Mouse (Mus musculus): ENCODE data around the gene Rec114.

Gene Rec114

DNA sequence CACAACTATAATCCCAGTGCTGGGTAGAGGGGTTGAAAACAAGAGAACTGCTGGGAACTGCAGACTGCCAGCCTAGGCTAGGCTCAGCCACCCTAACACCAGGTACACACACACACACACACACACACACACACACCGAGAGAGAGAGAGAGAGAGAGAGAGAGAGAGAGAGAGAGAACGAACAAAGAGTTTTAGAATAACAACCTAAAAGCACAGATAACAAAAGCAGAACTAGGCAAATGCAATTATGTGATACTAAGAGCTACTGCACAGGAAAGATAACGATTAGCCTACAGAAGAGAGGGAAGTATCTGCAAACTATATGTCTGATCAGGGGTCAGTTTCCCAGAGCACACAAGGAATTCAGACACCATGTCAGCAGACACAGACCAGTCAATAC lies 24.8 kb downstream of the Rec114 start:
- DNase-seq (ENCODE audit: low spot score in 2 of 2), result no peak

DNA sequence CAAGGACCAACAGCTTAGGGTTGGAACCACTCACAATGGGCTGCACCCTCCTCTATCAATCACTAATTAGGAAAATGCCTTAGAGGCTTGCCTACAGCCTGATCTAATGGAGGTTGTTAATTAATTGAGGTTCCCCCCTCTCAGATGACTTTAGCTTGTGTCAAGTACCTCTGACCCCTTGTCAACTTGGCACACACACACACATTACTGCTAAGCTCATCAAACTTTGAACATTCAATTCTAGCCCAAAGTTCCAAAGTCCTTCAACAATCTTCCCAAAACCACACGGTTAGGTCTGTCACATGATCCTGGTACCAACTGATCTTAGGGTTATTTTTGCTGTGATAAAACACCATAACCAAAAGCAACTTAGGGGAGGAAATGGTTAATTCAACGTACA lies 26.9 kb downstream of the Rec114 start:
- DNase-seq (ENCODE audit: low spot score in 2 of 2), result no peak

DNA sequence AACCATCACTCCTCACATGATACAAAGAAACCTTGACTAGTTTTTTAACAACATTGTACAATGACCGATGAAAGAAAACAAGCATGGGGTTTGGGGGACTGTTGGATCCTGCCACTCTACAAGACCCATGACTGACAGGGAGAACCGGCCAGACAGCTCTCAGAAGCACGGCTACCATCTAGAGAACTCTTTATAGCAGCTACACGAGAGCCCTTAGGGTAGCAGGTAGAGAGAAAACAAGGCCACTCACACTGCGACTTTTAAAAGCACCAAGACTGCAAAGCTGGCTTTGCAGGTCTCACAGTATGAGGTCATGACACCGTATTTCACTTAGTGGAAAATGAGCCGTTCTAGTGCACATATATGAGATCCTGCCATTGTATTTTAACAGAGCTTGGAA lies 33.1 kb downstream of the Rec114 start:
- DNase-seq (ENCODE audit: low spot score in 2 of 2), result no peak

DNA sequence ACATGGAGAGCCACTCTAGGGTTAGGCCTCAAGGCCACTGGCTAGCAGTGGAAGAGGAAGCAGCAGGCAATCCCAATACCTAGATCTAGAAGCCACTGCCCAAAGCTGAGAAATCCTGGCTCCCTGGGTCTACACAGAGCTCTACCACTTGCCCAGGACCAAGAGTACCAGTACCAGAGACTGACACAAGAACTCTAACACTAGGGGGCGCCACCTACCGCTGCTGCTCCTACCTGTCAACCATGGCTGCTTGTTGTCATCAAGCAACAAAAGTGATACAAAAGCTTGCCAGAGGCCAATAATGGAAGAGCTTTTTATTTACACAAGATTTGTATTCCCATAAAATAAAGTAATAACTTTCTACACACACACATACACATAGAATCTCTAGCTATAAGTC lies 33.8 kb downstream of the Rec114 start:
- peak in 1 of 2 experiments; percentile 19 for DNase-seq (ENCODE audit: low spot score in 2 of 2)

DNA sequence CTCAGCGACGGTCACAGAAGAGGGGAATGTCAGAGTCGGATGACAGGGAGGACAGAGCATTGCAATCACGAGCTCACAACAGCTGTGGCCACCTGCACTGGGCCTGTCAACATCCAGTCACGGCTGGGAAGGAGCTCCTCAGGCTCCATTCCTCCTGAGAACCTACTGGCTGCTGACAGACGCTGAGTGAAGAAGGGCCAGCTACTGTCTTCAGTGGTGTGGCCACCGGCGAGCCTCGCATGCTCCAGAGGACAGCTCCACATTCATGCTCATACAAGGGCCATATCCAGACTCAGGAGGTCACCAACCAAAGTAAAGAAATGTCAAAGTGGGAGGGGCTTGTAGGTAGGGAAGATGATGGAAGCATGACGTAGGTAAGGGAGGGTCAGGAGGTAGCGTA lies 36.0 kb downstream of the Rec114 start:
- no peak for DNase-seq (ENCODE audit: low spot score in 2 of 2)

DNA sequence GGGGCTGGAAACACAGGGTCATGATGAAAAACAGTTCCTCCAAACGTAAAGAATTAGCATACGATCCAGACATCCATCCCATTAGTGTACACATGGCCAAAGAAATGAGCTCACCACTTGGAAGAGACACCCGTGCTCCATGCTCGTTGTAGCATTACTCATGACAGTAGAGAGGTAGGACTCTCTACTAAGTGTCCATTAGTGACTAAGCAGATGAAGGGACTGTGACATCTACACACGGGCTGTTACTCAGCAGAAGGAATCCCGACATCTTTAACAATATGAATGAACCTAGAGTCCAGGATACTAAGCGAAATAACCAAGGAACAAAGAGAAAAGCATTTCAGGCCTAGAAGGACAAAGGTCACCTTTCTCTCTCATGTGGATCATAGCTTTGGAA lies 37.7 kb downstream of the Rec114 start:
- no peak for DNase-seq (ENCODE audit: low spot score in 2 of 2)

DNA sequence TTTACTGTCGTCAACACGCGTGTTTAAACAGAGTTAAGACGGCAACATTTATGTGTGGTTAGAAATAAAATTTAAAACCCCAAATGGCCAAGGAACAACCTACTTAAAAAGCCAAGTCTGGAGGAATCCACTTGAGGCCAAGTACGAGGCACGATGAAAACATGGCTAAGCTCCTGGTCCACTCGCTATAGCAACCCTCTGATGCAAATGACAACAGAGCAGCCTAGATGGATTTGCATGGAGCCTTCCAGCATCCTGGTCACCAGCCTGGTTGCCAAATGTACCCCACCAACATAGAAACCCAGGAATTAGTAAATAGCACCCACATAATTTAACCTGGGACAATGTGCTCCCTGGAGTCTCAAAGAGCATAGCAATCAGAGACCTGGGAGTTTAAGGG lies 40.0 kb downstream of the Rec114 start:
- DNase-seq (ENCODE audit: low spot score in 2 of 2), result no peak

DNA sequence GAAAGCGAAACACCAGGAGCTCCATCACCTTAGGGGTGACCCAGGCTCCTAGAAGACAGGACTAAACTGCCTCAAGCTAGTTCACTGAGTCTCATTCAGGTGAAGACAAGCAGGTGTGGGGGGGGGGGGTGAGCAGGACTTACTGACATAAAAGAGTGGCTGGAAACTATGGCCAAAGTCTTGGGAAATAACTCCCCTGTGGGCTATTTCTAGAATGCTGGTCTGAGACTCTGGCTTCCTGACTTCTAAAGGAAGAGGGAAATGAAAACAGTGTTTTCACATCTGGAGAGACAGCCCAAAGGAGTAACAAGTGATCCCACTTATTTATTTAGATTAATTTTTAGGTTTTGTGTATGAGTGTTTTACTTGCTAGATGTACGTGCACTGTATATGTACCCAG lies 42.0 kb downstream of the Rec114 start:
- DNase-seq (ENCODE audit: low spot score in 2 of 2), result no peak

DNA sequence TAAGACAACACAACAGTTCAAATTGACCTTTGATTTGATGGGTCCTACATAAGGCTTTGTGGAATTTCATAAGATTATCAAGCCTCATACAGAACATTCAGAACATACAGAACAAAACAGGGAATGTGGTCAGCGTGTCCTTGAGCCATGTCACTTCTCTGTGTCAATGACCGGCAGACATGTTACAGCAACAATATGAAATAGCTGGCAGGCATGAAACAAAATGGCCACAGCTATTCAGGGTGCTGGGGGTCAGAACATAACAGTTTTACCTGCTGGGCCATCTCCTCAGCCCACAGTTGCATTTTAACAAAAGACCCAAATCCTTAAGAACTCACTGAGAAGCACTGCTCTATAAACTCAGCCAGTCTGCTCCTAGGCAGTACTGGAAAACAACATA lies 45.3 kb downstream of the Rec114 start:
- no peak for DNase-seq (ENCODE audit: low spot score in 2 of 2)

DNA sequence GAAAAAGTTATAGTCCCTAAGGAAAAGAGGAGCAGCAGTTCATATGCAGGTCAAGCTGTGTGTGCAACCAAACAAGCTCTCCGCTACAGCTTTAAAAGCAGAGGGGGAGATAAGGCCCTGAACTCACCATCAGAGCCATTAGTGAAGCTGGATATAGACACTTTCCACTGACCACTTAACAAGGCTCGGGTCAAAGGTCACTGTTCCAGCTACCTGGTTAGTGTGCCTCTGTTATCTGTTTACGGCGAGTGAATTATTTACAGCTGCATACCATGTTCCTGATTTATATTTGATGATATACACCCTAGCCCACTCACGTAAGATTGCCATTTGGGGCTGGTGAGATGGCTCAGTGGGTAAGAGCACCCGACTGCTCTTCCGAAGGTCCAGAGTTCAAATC lies 52.3 kb downstream of the Rec114 start:
- no peak for DNase-seq (ENCODE audit: low spot score in 2 of 2)

DNA sequence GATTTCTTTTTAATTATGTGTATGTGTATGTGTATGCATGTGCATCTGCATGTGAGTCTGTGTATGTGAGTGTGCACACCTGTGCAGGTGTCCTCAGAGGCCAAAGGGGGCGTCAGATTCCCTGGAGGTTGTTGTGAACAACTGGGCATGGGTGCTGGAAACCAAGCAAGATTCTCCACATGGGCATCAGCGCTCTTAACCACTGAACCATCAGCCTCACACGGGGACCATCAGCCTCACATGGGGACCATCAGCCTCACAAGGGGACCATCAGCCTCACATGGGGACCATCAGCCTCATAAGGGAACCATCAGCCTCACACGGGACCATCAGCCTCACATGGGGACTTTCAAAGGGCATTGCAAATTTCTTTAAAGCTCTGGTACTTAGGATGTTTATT lies 53.1 kb downstream of the Rec114 start:
- DNase-seq (ENCODE audit: low spot score in 2 of 2), result no peak

DNA sequence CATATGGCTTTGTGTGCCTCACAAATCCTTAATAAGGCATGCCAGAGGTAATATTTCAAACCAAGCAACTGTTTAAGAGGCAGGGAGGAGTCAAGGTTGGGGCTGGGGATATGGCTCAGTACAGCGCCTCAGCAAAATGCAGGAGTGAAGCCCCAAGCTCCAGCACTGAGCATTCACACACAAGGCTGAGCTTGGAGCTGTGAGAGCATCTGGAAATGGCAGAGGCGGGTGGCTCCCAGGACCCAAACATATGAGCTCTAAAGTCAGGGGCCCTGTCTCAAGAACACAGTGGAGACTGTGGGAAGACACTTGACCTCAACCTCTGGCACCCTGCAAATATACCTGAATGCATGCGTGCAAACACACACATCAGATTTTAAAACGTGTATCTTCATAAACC lies 55.7 kb downstream of the Rec114 start:
- no peak for DNase-seq (ENCODE audit: low spot score in 2 of 2)

DNA sequence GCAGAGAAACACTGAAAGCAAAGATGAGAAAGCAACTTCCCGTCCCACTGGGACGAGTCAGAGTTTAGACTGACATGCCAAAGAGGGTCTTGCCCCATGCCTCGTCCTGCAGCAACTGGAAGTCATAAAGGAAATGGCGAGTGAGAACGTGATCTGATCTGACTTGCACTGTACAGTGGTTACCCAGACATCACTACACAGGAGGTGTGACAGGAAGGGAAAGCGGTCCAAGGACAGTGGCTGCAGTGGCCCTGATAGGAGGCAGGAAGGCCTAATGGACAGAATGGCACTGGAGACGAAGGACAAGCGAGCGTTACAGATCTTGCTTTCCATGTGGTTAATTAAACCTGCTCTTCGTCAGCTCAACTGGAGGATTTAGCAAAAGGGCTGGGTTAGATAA lies 58.5 kb downstream of the Rec114 start:
- no peak for DNase-seq (ENCODE audit: low spot score in 2 of 2)

DNA sequence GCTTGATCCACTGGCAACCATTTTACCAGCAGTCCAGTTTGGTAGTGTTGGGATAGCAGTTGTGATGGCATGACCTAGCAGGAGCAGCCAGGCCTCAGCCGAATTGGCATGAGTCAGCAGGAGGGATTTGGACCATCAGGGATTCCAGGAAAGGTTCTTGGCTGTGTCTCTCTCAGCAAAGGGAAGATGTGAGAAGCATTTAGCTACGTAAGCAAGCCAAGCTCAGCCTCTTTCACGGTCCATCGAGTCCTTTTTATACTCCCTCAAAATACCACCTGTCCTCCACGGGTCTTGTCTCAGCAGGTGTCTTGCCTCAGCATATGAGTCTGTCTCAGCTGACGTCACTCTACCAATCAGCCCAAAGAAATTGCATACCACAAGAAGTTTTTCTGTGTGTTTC lies 60.4 kb downstream of the Rec114 start:
- no peak for DNase-seq (ENCODE audit: low spot score in 2 of 2)

DNA sequence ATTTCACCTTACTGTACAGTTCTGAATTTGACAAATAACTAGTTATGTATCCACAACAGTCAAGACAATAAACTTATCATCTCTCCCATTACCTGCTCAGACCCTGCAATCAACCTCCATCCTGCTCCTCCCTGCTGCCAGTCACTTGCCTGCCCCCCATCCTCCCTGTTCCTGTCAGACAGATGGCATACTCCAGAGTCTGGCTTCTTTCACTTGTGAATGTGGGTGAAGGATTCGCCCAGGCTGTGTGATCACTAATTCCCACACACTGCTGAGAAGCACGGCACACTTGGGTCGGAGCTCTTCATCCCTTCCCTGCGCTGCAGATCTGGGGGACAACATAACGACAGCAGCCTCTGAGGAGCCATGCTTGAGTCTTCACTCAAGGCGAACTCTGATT lies 61.7 kb downstream of the Rec114 start:
- no peak for DNase-seq (ENCODE audit: low spot score in 2 of 2)

DNA sequence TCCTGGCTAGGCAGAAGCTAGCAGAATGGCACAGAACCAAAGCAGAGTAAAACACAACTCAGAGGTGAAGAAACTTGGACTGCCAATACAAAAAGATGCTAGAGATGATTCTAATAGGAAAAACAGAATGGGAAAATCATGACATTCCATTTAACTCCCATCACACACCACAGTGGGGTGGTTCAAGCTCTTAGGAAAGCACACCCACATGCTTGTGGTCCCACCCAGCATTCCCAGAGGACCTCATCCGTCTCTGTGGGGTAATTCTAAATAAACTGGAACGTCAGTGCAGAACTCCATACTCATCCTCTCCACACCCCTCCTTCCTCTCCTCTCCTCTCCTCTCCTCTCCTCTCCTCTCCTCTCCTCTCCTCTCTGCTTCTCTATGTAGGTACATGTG lies 62.4 kb downstream of the Rec114 start:
- no peak for DNase-seq (ENCODE audit: low spot score in 2 of 2)

DNA sequence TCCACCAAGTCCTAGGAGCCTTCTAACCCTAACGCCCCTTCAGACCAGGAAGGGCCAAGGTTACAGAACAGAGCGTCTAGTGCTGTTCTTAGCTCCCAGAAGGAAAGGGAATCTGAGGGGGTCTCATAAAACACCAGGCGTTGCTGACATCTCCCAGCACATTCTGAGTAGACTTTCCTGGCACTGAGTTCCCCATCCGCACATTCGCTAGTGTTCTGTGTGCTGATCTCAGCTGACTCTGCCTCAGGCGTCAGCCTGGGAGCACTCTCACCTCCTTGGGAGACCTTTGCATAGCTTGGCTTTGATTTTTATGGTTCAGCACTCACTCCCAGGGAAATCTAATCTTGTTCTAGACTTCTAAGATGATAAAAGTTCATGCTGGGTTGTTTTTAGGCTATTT lies 68.4 kb downstream of the Rec114 start:
- no peak for DNase-seq (ENCODE audit: low spot score in 2 of 2)

DNA sequence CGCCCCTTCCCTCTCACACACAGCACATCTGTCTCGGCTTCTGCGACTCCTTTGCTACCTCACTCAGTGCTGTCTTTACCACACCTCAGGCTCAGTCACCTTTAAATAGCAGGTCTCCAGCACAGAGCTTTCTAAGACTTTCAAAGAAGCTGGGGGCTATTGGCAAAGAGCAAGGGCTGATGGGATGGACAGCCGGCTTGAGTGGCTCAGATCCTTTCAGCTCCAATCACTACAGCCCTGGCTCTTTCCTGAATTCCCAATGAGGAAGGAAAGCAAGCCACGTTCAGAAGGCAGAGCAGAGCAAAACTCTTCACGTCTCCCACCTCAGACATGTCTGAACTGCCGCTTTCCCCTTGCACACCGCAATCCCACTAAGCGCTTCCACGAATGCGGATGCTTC lies 69.0 kb downstream of the Rec114 start:
- no peak for DNase-seq (ENCODE audit: low spot score in 2 of 2)

DNA sequence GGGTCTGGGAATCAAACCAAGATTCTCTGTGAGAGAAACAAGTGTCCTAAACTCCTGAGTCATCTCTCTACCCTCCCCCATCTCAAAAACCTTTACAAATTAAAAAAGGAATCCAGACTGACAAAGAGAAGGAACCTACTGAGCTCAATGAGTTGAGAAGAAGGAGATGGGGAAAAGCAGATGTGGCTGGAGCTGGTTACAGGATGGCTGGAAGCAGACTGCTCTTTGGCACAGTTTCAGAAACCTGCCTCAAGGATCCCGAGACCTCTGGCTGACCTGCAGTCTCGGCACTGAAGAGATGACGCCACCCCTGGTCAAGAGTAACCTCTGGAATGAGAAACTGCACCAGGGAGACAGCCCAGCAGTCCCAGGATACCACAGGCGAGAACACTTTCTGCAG lies 71.3 kb downstream of the Rec114 start:
- no peak for DNase-seq (ENCODE audit: low spot score in 2 of 2)

DNA sequence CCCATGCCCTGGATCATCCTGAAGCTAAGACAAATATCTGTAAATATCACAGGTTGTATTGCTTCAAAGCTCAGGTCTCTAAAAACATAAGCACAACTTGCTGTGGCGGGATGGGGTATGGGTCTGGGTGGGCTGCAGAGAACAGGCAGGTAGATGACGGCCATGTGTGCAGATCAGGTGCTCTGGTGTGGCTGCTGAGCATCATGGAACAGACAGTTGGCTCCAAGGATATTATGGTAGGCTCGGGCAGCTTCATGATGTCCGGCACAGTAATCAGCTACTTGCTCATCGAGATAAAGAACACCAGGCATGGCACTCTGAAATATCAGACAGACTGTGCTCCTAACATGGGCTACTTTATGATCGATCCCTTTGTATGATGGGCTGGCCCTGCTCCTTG lies 73.9 kb downstream of the Rec114 start:
- no peak for DNase-seq (ENCODE audit: low spot score in 2 of 2)

DNA sequence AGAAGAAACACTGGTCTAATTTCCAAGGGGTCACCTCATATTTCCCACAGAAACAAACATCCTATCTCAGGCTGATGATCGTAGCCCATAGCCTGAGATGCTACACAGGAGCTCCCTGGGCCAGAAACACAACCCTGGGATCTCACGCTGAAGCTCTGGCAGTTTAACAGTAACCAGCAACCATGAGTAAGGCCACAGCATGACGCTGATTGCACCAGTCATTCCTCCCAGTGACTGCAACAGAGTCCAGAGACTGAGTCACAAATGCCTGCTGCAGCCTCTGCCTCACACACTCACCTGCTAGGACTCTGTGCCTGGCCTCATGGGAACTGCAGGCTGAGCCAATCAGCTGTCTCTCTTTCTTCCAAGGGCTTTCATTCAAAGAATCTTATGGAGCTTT lies 74.7 kb downstream of the Rec114 start:
- no peak for DNase-seq (ENCODE audit: low spot score in 2 of 2)

DNA sequence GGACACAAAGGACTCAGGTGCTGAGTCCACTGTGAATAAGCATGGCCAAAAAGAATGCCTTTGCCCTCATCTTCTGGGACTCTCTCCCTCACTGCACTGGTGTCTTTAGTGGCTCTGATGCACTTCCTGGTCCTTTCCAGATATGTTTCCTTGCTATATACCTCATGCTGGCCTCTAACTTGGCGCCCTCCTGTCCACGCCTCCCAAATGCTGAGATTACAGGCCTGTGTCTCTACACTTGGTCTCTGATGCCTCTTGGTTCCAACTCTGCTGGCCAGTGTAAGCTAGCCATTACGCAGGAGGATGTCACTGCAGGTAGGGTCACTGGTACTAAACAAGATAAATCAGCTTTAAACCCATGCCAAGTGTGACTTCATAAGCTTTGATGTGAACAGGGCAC lies 75.6 kb downstream of the Rec114 start:
- DNase-seq (ENCODE audit: low spot score in 2 of 2), result no peak

DNA sequence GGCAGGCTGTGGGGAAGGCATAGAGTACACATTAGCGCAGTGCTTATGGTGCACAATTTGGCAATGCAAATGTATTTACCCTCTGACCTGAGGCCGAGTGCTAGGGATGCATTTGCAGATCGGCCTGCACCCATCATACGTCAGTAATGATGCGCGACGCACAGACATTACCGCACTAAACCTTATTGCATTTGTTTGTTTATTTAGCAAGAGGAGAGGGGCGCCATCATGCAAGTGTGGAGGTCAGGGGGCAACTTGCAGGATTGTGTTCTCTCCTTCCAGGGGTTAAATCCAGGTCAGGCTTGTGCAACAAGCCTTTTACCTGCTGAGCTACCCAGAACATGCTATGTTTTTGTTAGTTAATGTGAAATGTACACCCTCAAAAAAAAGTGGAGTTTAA lies 76.5 kb downstream of the Rec114 start:
- no peak for DNase-seq (ENCODE audit: low spot score in 2 of 2)

DNA sequence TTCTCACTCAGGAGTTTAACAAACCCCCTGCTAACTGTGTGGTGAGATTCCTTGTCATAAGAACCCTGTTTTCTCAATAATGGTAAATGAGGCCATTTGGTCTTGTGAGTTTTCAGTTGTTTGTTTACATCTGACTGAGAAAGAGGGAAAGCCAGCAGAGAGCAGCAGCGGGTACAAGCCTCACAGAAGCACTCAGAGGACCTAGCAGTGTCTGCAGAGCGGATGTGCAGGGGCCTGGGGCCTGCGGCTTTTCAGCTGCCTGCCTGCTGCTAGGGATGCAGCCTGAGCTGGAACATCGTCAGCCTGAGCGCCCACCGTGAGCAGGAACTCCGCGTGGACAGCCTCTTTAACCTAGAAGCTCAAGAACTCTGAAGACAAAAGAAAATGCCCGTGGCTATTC lies 77.6 kb downstream of the Rec114 start:
- DNase-seq (ENCODE audit: low spot score in 2 of 2), result no peak

DNA sequence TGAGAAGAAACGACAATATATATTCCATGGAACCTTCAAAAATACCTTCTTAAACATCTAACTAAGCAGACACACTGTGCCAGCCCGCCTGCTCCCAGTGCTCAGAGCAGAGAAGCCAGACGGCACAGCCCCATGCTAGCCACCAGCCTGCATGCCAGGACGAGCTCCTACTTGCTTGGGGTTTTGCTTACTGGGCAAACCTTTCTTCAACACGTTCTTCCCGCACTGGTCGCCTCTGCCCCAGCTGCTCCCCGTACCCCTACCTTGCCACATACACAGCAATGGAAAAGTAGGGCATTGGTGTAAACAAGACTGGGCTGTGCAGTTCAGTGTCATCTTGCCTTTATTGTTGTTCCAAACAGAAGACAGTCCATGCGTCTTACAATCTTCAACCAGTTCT lies 78.3 kb downstream of the Rec114 start:
- no peak for DNase-seq (ENCODE audit: low spot score in 2 of 2)
